ENCODE assay signal across 19 mouse cellular contexts in the genomic region with DNA sequence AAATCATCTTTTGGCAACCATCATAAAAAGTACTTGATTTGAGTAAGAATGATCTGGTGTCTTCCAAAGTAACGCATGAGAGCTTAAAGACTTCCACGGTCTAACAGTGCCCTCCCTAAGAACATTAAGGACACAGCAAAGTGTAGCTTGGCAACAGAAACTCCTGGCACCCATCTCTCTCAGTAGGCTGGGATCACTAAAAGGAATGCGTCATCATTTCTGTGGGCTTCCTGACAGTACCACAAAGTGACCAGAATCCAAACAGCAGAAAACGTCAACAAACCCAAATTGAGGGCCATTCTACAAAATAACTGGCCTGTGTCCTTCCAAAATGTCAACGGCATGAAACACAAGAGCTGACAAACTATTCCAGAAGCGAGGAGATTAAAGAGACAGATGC. TPM values are rescaled to one million over a fixed set of nuclear protein-coding genes. Genes with fewer than 3 reads are reported as not detected.
DNase-seq lines count a peak whose midpoint lies in the region; ATAC-seq and TF ChIP-seq lines count a peak whose summit lies in the region.
"Had no signal": no experiment of that assay in that cellular context is flagged by ENCODE, and none has a peak within 500 bp of the region (broad histone marks: within the 10 kb centered on the region; RNA-seq: fewer than 3 reads in every experiment).

No protein-coding gene starts in this region.

- no peak overlapping the region for H3ac ChIP-seq in myocyte (ENCODE audit: control insufficient read depth, insufficient read length)

- H3K4me3 ChIP-seq in hindbrain, embryonic 15.5 days: no peak overlapping the region
- H3K4me3 ChIP-seq in hindbrain, embryonic 14.5 days (replicated peaks; ENCODE audit: low read length): no peak overlapping the region
- H3K4me3 ChIP-seq in myocyte: no peak overlapping the region
- H3K4me3 ChIP-seq: forebrain, embryonic 12.5 days had no signal

- WGBS in hindbrain, embryonic 15.5 days: 51% methylated on average over 6 of the region's 6 CpGs
- WGBS in hindbrain, embryonic 14.5 days: 70% methylated on average over 6 of the region's 6 CpGs

- peaks cover 44% of the 10 kb centered on the region for H3K4me1 ChIP-seq in hindbrain, embryonic 15.5 days (replicated peaks)
- peaks cover 5% of the 10 kb centered on the region for H3K4me1 ChIP-seq in hindbrain, embryonic 14.5 days (replicated peaks; ENCODE audit: control insufficient read depth, insufficient read depth, low read length)

- H3K4me2 ChIP-seq in hindbrain, embryonic 15.5 days: no peak overlapping the region
- no peak overlapping the region for H3K4me2 ChIP-seq in hindbrain, embryonic 14.5 days (replicated peaks)
- peak overlapping the region; percentile 63 for H3K4me2 ChIP-seq in myocyte (ENCODE audit: low read depth)
- H3K4me2 ChIP-seq: forebrain, embryonic 12.5 days had no signal

- DNase-seq in adrenal gland, adult (ENCODE audit: inconsistent age in 2 of 2, low spot score in 1 of 2): peak; percentile 45 to 80
- DNase-seq in adrenal gland, adult 8-10 months: no peak
- no peak for DNase-seq in hindbrain, embryonic 14.5 days (ENCODE audit: low spot score)
- DNase-seq in lung, postnatal 10 days: peak; percentile 49
- DNase-seq in lung, adult 18-20 months: no peak
- no peak for DNase-seq in layer of hippocampus, adult 9-10 months (ENCODE audit: low spot score)
- DNase-seq: cerebellum, postnatal 10 days; left cerebral cortex, postnatal 4 days had no signal

- H3K27ac ChIP-seq in hindbrain, embryonic 15.5 days (replicated peaks): 0 out of 2 replicates have a peak overlapping the region, but pooled peaks have one; percentile 14
- no peak overlapping the region for H3K27ac ChIP-seq in hindbrain, embryonic 14.5 days
- H3K27ac ChIP-seq: forebrain, embryonic 12.5 days; stomach, postnatal 0 days had no signal

- peaks cover 3% of the 10 kb centered on the region for H3K79me2 ChIP-seq in myocyte (ENCODE audit: control insufficient read depth, insufficient read depth)

- H3K9ac ChIP-seq in hindbrain, embryonic 15.5 days: no peak overlapping the region
- no peak overlapping the region for H3K9ac ChIP-seq in hindbrain, embryonic 14.5 days
- H3K9ac ChIP-seq: forebrain, embryonic 12.5 days had no signal

- TF ChIP-seq POLR2A in myocyte (IDR thresholded peaks at IDR 0.05; ENCODE audit: insufficient read length, low read depth): no peak

- no peaks in the 10 kb centered on the region for H3K27me3 ChIP-seq in hindbrain, embryonic 15.5 days
- no peaks in the 10 kb centered on the region for H3K27me3 ChIP-seq in hindbrain, embryonic 14.5 days (ENCODE audit: control insufficient read depth, insufficient read depth, low read length)
- no peaks in the 10 kb centered on the region for H3K27me3 ChIP-seq in myocyte (ENCODE audit: control insufficient read depth, insufficient read depth, insufficient read length)
- H3K27me3 ChIP-seq: forebrain, embryonic 12.5 days had no signal

- H3K9me3 ChIP-seq in hindbrain, embryonic 15.5 days: no peaks in the 10 kb centered on the region
- no peaks in the 10 kb centered on the region for H3K9me3 ChIP-seq in hindbrain, embryonic 14.5 days (ENCODE audit: control insufficient read depth, low read length)
- H3K9me3 ChIP-seq: forebrain, embryonic 12.5 days had no signal

- H3K36me3 ChIP-seq in hindbrain, embryonic 15.5 days: no peaks in the 10 kb centered on the region
- H3K36me3 ChIP-seq in hindbrain, embryonic 14.5 days (replicated peaks; ENCODE audit: control insufficient read depth, insufficient read depth): no peaks in the 10 kb centered on the region
- no peaks in the 10 kb centered on the region for H3K36me3 ChIP-seq in myocyte (ENCODE audit: control insufficient read depth, insufficient read depth)
- H3K36me3 ChIP-seq: forebrain, embryonic 12.5 days had no signal

- ATAC-seq in hindbrain, embryonic 15.5 days (ENCODE audit: low FRiP score, low read depth): no peak
- no peak for ATAC-seq in hindbrain, embryonic 14.5 days (ENCODE audit: low FRiP score)
- ATAC-seq: intestine, postnatal 0 days had no signal

TF ChIP-seq in myocyte, 11 proteins besides CTCF, POLR2A, EP300 and RAD21:
- TF ChIP-seq USF1 (IDR thresholded peaks at IDR 0.05; ENCODE audit: low read depth): no peak
- TF ChIP-seq SRF (IDR thresholded peaks at IDR 0.05; ENCODE audit: control insufficient read depth, insufficient read length, low read depth): no peak
- TF ChIP-seq CEBPB (IDR thresholded peaks at IDR 0.05; ENCODE audit: insufficient read depth, poor library complexity, severe bottlenecking): no peak

RNA-seq across cellular contexts. Expression of a gene that starts 25.5 kb away (rescaled TPM):
- total RNA-seq in adrenal gland, adult 8-10 months (2022): 10 to 100 TPM; 41.3 to 57.6 (median 54.9) TPM
- polyA plus RNA-seq in hindbrain, embryonic 15.5 days (2015; fragmentation: Nextera tagmentation; extraction: Ambion mirVana): 2.7 TPM in 2 replicates
- 3.5 and 3.8 TPM in 2 replicates for polyA plus RNA-seq in hindbrain, embryonic 14.5 days (2014; fragmentation: Nextera tagmentation; extraction: Ambion mirVana)
- polyA plus RNA-seq in myocyte (2012; fragmentation: generic; extraction: Trizol): 5.5 TPM

RNA-seq across cellular contexts. Expression of a gene that starts 30.9 kb away (rescaled TPM):
- 100 to 1,000 TPM in 2 of 4 experiments, 10 to 100 TPM in 2; 54.3 to 135 (median 96.8) TPM for total RNA-seq in adrenal gland, adult 8-10 months (2022)
- polyA plus RNA-seq in hindbrain, embryonic 15.5 days (2015; fragmentation: Nextera tagmentation; extraction: Ambion mirVana): 39.5 and 44.1 TPM in 2 replicates
- polyA plus RNA-seq in hindbrain, embryonic 14.5 days (2014; fragmentation: Nextera tagmentation; extraction: Ambion mirVana): 39.5 and 44.7 TPM in 2 replicates
- polyA plus RNA-seq in myocyte (2012; fragmentation: generic; extraction: Trizol): 28.6 TPM

RNA-seq across cellular contexts. Expression of a gene that starts 48.0 kb away (rescaled TPM):
- 1 to 10 TPM in 1 of 4 experiments, under 1 TPM in 1, not detected in 2; 0.38 to 1.1 TPM for total RNA-seq in adrenal gland, adult 8-10 months (2022)
- not detected in 2 replicates for polyA plus RNA-seq in hindbrain, embryonic 15.5 days (2015; fragmentation: Nextera tagmentation; extraction: Ambion mirVana)
- not detected in 2 replicates for polyA plus RNA-seq in hindbrain, embryonic 14.5 days (2014; fragmentation: Nextera tagmentation; extraction: Ambion mirVana)
- not detected for polyA plus RNA-seq in myocyte (2012; fragmentation: generic; extraction: Trizol)
- total RNA-seq: gastrocnemius, postnatal 4 days; heart, postnatal 10 days; layer of hippocampus, postnatal 10 days; left cerebral cortex, postnatal 4 days had no signal
- polyA plus RNA-seq: embryonic facial prominence, embryonic 11.5 days; forebrain, embryonic 12.5 days; intestine, postnatal 0 days; liver, embryonic 16.5 days; small intestine, adult 2 months; stomach, postnatal 0 days had no signal

RNA-seq across cellular contexts. Expression of a gene that starts 48.7 kb away (rescaled TPM):
- not detected for total RNA-seq in adrenal gland, adult 8-10 months (2022)
- not detected in 2 replicates for polyA plus RNA-seq in hindbrain, embryonic 15.5 days (2015; fragmentation: Nextera tagmentation; extraction: Ambion mirVana)
- not detected in 2 replicates for polyA plus RNA-seq in hindbrain, embryonic 14.5 days (2014; fragmentation: Nextera tagmentation; extraction: Ambion mirVana)
- not detected for polyA plus RNA-seq in myocyte (2012; fragmentation: generic; extraction: Trizol)
- total RNA-seq: gastrocnemius, postnatal 4 days; heart, postnatal 10 days; layer of hippocampus, postnatal 10 days; left cerebral cortex, postnatal 4 days had no signal
- polyA plus RNA-seq: embryonic facial prominence, embryonic 11.5 days; forebrain, embryonic 12.5 days; intestine, postnatal 0 days; liver, embryonic 16.5 days; small intestine, adult 2 months; stomach, postnatal 0 days had no signal

Comparison
In these comparisons a context has a peak if more than half of its experiments do, and no peak if none do; other contexts are left out.
1. DNase-seq: peak in adrenal gland, adult (2 of 2) and lung, postnatal 10 days (single experiment); none in adrenal gland, adult 8-10 months (single experiment), hindbrain, embryonic 14.5 days (single experiment), lung, adult 18-20 months (0 of 2) and layer of hippocampus, adult 9-10 months (single experiment).